ENCODE assay signal across 8 mouse cellular contexts in the genomic region with DNA sequence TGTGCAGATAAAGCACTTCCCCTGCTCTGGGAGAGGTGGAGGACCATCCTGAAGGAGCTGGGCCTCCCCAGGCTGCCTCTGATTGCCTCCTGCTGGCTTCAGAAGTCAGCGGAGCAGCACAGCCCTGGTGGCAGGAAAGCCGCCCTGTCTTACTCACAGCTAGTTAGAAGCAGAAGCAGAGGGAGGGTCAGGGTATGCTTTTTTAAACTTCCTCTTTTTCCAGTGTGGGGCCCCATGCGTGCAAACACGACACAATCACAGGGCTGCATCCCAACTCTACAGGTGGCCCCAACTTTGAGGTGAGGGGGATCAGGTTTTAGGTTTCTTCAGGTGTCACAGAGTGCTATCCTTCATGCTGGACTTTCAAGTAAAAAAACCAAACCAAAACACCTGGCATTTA. TPM values are rescaled to one million over a fixed set of nuclear protein-coding genes. Genes with fewer than 3 reads are reported as not detected.
DNase-seq lines count a peak whose midpoint lies in the region; ATAC-seq and TF ChIP-seq lines count a peak whose summit lies in the region.

No protein-coding gene starts in this region.

- H3K4me3 ChIP-seq in forebrain, embryonic 10.5 days, result no peak overlapping the region
- no peak overlapping the region for H3K4me3 ChIP-seq in forebrain, embryonic 15.5 days
- no peak overlapping the region for H3K4me3 ChIP-seq in heart, embryonic 16.5 days (ENCODE audit: low read length)
- no peak overlapping the region for H3K4me3 ChIP-seq in liver, postnatal 0 days (ENCODE audit: low read depth, low read length)

- no peak for ATAC-seq in forebrain, embryonic 15.5 days (replicated peaks)
- no peak for ATAC-seq in heart, embryonic 16.5 days (replicated peaks; ENCODE audit: extremely low read depth, insufficient read depth, low FRiP score)
- ATAC-seq in liver, postnatal 0 days, result peak; percentile 34
- no peak for ATAC-seq in cerebellum, adult (ENCODE audit: insufficient number of reproducible peaks, low FRiP score, low TSS enrichment)

- H3K36me3 ChIP-seq in forebrain, embryonic 10.5 days (replicated peaks), result no peaks in the 10 kb centered on the region
- H3K36me3 ChIP-seq in forebrain, embryonic 15.5 days, result no peaks in the 10 kb centered on the region
- no peaks in the 10 kb centered on the region for H3K36me3 ChIP-seq in heart, embryonic 16.5 days (ENCODE audit: control insufficient read depth, insufficient read depth)
- peaks cover 5% of the 10 kb centered on the region; the same call in 1 of the 2 replicates for H3K36me3 ChIP-seq in liver, postnatal 0 days (replicated peaks; ENCODE audit: insufficient read depth, low read length)
- no peaks in the 10 kb centered on the region; the same call in 1 of the 2 replicates for H3K36me3 ChIP-seq in splenic B cell, adult 2 months (ENCODE audit: control insufficient read depth, insufficient read depth, low read length, poor library complexity, severe bottlenecking)

- WGBS in forebrain, embryonic 10.5 days, result 31% methylated on average over 4 of the region's 4 CpGs
- 46% methylated on average over 4 of the region's 4 CpGs for WGBS in forebrain, embryonic 15.5 days
- WGBS in heart, embryonic 16.5 days, result 48% methylated on average over 4 of the region's 4 CpGs
- WGBS in liver, postnatal 0 days (ENCODE audit: insufficient replicate concordance), result 27% methylated on average over 4 of the region's 4 CpGs

- peak; percentile 48 for TF ChIP-seq CTCF in liver, postnatal 0 days (IDR thresholded peaks at IDR 0.05; ENCODE audit: low read depth)

- no peak for DNase-seq in forebrain, embryonic 10.5 days (ENCODE audit: extremely low spot score, low spot score)
- DNase-seq in A20 (ENCODE audit: low read depth, low spot score), result peak; percentile 90
- peak; percentile 61 for DNase-seq in liver, postnatal 0 days
- peak; percentile 75 for DNase-seq in splenic B cell, adult 2 months (ENCODE audit: low read depth, low spot score)
- no peak for DNase-seq in cerebellum, adult 11 months

- H3K4me2 ChIP-seq in forebrain, embryonic 15.5 days (replicated peaks), result no peak overlapping the region
- no peak overlapping the region for H3K4me2 ChIP-seq in heart, embryonic 16.5 days (ENCODE audit: low read depth, low read length)
- peak overlapping the region; percentile 58 for H3K4me2 ChIP-seq in liver, postnatal 0 days (ENCODE audit: low read depth, low read length)

- peaks cover 66% of the 10 kb centered on the region for H3K4me1 ChIP-seq in forebrain, embryonic 10.5 days
- peaks cover 53% of the 10 kb centered on the region for H3K4me1 ChIP-seq in forebrain, embryonic 15.5 days
- peaks cover 64% of the 10 kb centered on the region for H3K4me1 ChIP-seq in heart, embryonic 16.5 days (ENCODE audit: control insufficient read depth, insufficient read depth, low read length)
- peaks cover 90% of the 10 kb centered on the region for H3K4me1 ChIP-seq in liver, postnatal 0 days (ENCODE audit: insufficient read depth)

- H3K27me3 ChIP-seq in forebrain, embryonic 10.5 days (ENCODE audit: poor library complexity, severe bottlenecking), result no peaks in the 10 kb centered on the region
- H3K27me3 ChIP-seq in forebrain, embryonic 15.5 days, result no peaks in the 10 kb centered on the region
- no peaks in the 10 kb centered on the region for H3K27me3 ChIP-seq in heart, embryonic 16.5 days (ENCODE audit: control insufficient read depth, insufficient read depth, low read length)
- no peaks in the 10 kb centered on the region for H3K27me3 ChIP-seq in liver, postnatal 0 days (ENCODE audit: insufficient read depth, low read length)
- H3K27me3 ChIP-seq in splenic B cell, adult 2 months (ENCODE audit: control insufficient read depth, insufficient read depth, low read length, poor library complexity, severe bottlenecking), result no peaks in the 10 kb centered on the region

- H3K27ac ChIP-seq in forebrain, embryonic 10.5 days, result peak overlapping the region; percentile 76; the same call in 1 of the 2 replicates
- H3K27ac ChIP-seq in forebrain, embryonic 15.5 days (replicated peaks), result no peak overlapping the region
- H3K27ac ChIP-seq in heart, embryonic 16.5 days (ENCODE audit: low read length), result peak overlapping the region; percentile 86
- H3K27ac ChIP-seq in liver, postnatal 0 days (ENCODE audit: low read depth), result peak overlapping the region; percentile 99

- H3K9me3 ChIP-seq in forebrain, embryonic 10.5 days, result no peaks in the 10 kb centered on the region
- no peaks in the 10 kb centered on the region for H3K9me3 ChIP-seq in forebrain, embryonic 15.5 days
- no peaks in the 10 kb centered on the region for H3K9me3 ChIP-seq in heart, embryonic 16.5 days (replicated peaks; ENCODE audit: control insufficient read depth, low read length)
- no peaks in the 10 kb centered on the region for H3K9me3 ChIP-seq in liver, postnatal 0 days (ENCODE audit: low read length)

- no peak overlapping the region for H3K9ac ChIP-seq in forebrain, embryonic 15.5 days (replicated peaks)
- no peak overlapping the region for H3K9ac ChIP-seq in heart, embryonic 16.5 days (ENCODE audit: low read length)
- peak overlapping the region; percentile 30; the same call in 1 of the 2 replicates for H3K9ac ChIP-seq in liver, postnatal 0 days (replicated peaks)

- no peak for TF ChIP-seq EP300 in liver, postnatal 0 days (IDR thresholded peaks at IDR 0.05; ENCODE audit: low read depth)

RNA-seq across cellular contexts. Expression of a gene that starts 5.7 kb away (rescaled TPM):
- polyA plus RNA-seq in forebrain, embryonic 10.5 days (2016; fragmentation: Nextera tagmentation; extraction: Ambion mirVana), result 0.21 TPM in 1 of 2 replicates, not detected in the other
- polyA plus RNA-seq in forebrain, embryonic 15.5 days (2015; fragmentation: Nextera tagmentation; extraction: Ambion mirVana), result 0.31 and 0.39 TPM in 2 replicates
- 0.18 TPM in 1 of 2 replicates, not detected in the other for polyA plus RNA-seq in heart, embryonic 16.5 days (2015; fragmentation: Nextera tagmentation; extraction: Ambion mirVana)
- polyA plus RNA-seq in liver, postnatal 0 days (2015; fragmentation: Nextera tagmentation; extraction: Ambion mirVana), result 0.14 TPM in 1 of 2 replicates, not detected in the other

RNA-seq across cellular contexts. Expression of a gene that starts 27.8 kb away (rescaled TPM):
- polyA plus RNA-seq in forebrain, embryonic 10.5 days (2016; fragmentation: Nextera tagmentation; extraction: Ambion mirVana), result 23.1 and 23.8 TPM in 2 replicates
- 34.7 and 34.8 TPM in 2 replicates for polyA plus RNA-seq in forebrain, embryonic 15.5 days (2015; fragmentation: Nextera tagmentation; extraction: Ambion mirVana)
- polyA plus RNA-seq in heart, embryonic 16.5 days (2015; fragmentation: Nextera tagmentation; extraction: Ambion mirVana), result 24.2 and 26.7 TPM in 2 replicates
- 25.5 and 25.7 TPM in 2 replicates for polyA plus RNA-seq in liver, postnatal 0 days (2015; fragmentation: Nextera tagmentation; extraction: Ambion mirVana)

Comparison
In these comparisons a context has a peak if more than half of its experiments do, and no peak if none do; other contexts are left out.
1. DNase-seq: peak in A20 (single experiment), liver, postnatal 0 days (single experiment) and splenic B cell, adult 2 months (single experiment); none in forebrain, embryonic 10.5 days (single experiment) and cerebellum, adult 11 months (single experiment).